Mouse (Mus musculus) limb, embryonic 10.5 days (tissue): ENCODE results near the gene 2410004B18Rik. TPM values are rescaled to one million over a fixed set of nuclear protein-coding genes. Genes with fewer than 3 reads are reported as not detected.
"Not testable (repeated sequence)": the region's sequence is repeated elsewhere in the genome, so short reads cannot be mapped to it uniquely, and the experiment has no call there.

Experiments
- DNase-seq: peaks from one replicate; pipeline ENCODE4 v3.0.0-alpha.2; 2017; ENCODE audit warnings: low spot score
- H3K27ac ChIP-seq: fragments of 300-500 bp; sonication (generic); 2 replicates; pipeline ENCODE4 v1.5.1; 2016; ENCODE audit warnings: mild to moderate bottlenecking
- H3K27me3 ChIP-seq: fragments of 300-500 bp; sonication (generic); 2 replicates; pipeline ENCODE4 v1.6.1; 2016; ENCODE audit warnings: low read depth, mild to moderate bottlenecking; ENCODE audit not compliant: poor library complexity, severe bottlenecking
- H3K36me3 ChIP-seq: fragments of 300-500 bp; sonication (generic); 2 replicates; pipeline ENCODE4 v1.6.1; 2016; ENCODE audit warnings: mild to moderate bottlenecking, moderate library complexity
- H3K4me1 ChIP-seq: fragments of 300-500 bp; sonication (generic); 2 replicates; pipeline ENCODE4 v1.6.1; 2016
- H3K4me3 ChIP-seq: fragments of 300-500 bp; sonication (generic); 2 replicates; pipeline ENCODE4 v1.5.1; 2016; ENCODE audit warnings: mild to moderate bottlenecking, moderate library complexity
- H3K9me3 ChIP-seq: fragments of 300-500 bp; sonication (generic); replicated peaks from 2 replicates; pipeline ENCODE4 v1.6.1; 2016; ENCODE audit warnings: mild to moderate bottlenecking
- whole genome bisulfite sequencing: fragments of 180-500 bp; shearing (Covaris S2); methylation state at CpG from one replicate; pipeline ENCODE4 v1.1.7; 2016; 5-methylcytosine and 5-hydroxymethylcytosine counted together
- polyA plus RNA-seq: library from polyadenylated mRNA; unstranded; fragments of >200 nt; fragmentation: Nextera tagmentation; extraction: Ambion mirVana; gene quantifications from 2 replicates; pipeline ENCODE4 v1.2.1, GENCODE M21; 2016

2410004B18Rik gene
- 50.1 and 52.4 TPM in 2 replicates for polyA plus RNA-seq

DNA sequence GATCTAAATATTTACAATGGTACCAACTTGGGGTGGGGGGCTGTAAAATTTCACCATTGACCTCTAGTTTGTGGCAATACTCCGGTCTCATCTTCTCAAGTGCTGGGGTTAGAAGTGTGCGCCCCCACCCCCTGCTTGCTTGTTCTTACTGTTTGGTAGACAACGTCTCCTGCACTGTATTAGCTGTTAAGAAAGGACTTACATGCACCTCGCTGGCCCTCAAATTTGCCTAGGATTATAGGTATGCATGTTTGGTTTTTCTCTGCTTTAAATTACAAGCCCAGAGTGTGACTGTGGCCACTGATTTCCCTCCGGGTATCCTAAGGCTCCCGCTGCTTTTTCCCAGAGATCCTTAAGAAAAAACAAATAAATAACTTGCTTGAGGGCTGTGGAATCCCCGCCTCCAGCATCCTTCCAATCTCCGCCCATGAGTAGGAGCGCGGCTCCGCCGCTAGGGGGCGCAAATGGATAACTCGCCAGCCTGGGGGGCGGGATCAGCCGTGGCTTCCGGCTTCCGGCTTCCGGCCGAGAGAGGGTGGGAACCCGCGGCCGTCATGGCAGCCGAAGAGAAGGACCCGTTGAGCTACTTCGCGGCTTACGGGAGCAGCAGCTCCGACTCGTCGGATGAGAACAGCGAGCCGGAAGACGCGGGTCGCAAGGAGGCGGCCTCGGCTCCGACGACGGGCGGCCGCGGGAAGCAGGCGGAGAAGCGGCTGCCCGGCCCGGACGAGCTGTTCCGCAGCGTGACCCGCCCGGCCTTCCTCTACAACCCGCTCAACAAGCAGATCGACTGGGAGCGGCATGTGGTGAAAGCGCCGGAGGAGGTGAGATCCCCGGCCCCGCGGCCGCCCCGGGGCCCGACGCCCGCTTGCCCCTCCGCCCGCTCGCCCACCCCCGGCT lies at the start of gene 2410004B18Rik:
Gene 2410004B18Rik (plus strand): TSS at position 510 of the 900 bp plus-strand sequence.
- Histone ChIP-seq H3K9me3 (no peaks in the 10 kb centered on the region), H3K4me1 (peaks cover 21% of the 10 kb centered on the region), H3K4me3 (peak within 1 kb of the TSS; percentile 97), H3K27ac (peak within 1 kb of the TSS; percentile 87), H3K27me3 (no peaks in the 10 kb centered on the region), H3K36me3 (peaks cover 48% of the 10 kb centered on the region)
- 2% methylated on average over 69 of the region's 70 CpGs for WGBS
- peak; percentile 100 for DNase-seq

- no peaks in the 10 kb centered on the region for H3K27me3 ChIP-seq
- no peak for DNase-seq
- H3K4me1 ChIP-seq = peaks cover 21% of the 10 kb centered on the region
- H3K27ac ChIP-seq = no peak overlapping the region
- no peaks in the 10 kb centered on the region for H3K9me3 ChIP-seq
- H3K4me3 ChIP-seq = no peak overlapping the region
- WGBS = 74% methylated on average over 18 of the region's 18 CpGs
- H3K36me3 ChIP-seq = no peaks in the 10 kb centered on the region
These were observed 47.3 kb upstream of the 2410004B18Rik start for GRCm38 (mm10) chr3:145890346-145891132.

GRCm38 (mm10) chr3:145892451-145892850 lies 45.4 kb upstream of the 2410004B18Rik start:
- no peak overlapping the region for H3K4me3 ChIP-seq
- no peak overlapping the region for H3K27ac ChIP-seq
- H3K36me3 ChIP-seq = no peaks in the 10 kb centered on the region
- H3K27me3 ChIP-seq = no peaks in the 10 kb centered on the region
- WGBS = 84% methylated on average over 3 of the region's 3 CpGs
- peaks cover 15% of the 10 kb centered on the region for H3K4me1 ChIP-seq
- H3K9me3 ChIP-seq = no peaks in the 10 kb centered on the region
- DNase-seq = no peak

GRCm38 (mm10) chr3:145894131-145894530 lies 43.7 kb upstream of the 2410004B18Rik start:
- H3K4me3 ChIP-seq = no peak overlapping the region
- no peak for DNase-seq
- WGBS = 88% methylated on average over 12 of the region's 12 CpGs
- no peaks in the 10 kb centered on the region for H3K27me3 ChIP-seq
- H3K27ac ChIP-seq = no peak overlapping the region
- no peaks in the 10 kb centered on the region for H3K9me3 ChIP-seq
- H3K36me3 ChIP-seq = no peaks in the 10 kb centered on the region
- H3K4me1 ChIP-seq = peaks cover 15% of the 10 kb centered on the region

DNA sequence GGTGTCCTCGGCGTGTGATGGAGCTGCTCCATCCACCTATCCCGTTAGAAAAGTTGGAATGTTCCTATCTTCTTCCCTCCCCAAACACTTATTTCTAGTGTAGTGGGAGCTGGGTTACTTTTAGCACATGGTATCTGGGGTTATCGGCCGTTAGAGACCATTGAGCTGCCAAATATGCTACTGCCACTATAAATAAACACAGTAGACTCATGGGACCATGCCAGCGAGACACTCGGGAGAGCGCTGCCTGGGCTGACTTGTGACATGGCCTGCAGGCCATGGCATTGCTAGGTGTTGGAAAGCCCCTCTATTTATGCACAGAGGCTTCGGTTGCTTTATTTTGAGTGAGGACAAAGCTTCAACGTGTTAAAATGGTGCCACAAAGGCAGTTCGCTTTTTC lies 40.1 kb upstream of the 2410004B18Rik start:
- H3K9me3 ChIP-seq = no peaks in the 10 kb centered on the region
- no peak overlapping the region for H3K27ac ChIP-seq
- DNase-seq = no peak
- no peaks in the 10 kb centered on the region for H3K27me3 ChIP-seq
- H3K36me3 ChIP-seq = no peaks in the 10 kb centered on the region
- no peaks in the 10 kb centered on the region for H3K4me1 ChIP-seq
- H3K4me3 ChIP-seq = no peak overlapping the region
- 88% methylated on average over 11 of the region's 11 CpGs for WGBS

DNA sequence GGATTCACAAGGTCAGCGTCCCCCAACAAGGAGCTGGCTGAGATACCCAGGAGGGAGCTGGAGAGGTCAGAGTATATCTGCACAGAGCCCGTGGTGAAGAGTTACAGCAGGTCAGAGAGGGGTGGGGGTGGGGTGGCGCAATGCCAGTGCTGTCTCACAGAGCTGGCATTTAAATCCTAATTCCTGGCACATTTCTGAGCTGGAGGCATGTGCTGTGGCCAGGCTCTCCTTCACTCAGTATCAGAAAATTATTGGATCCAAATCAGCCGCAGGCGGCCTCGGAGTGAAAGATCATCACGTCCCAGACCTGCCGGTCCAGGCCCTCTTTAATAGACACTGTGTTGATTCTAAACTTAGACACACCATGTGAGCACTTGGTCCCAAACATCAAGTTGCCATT lies 38.0 kb upstream of the 2410004B18Rik start:
- Histone ChIP-seq H3K27ac (0 out of 2 replicates have a peak overlapping the region, but pooled peaks have one; percentile 44), H3K4me3 (no peak overlapping the region), H3K9me3 (no peaks in the 10 kb centered on the region), H3K36me3 (no peaks in the 10 kb centered on the region), H3K4me1 (no peaks in the 10 kb centered on the region), H3K27me3 (no peaks in the 10 kb centered on the region)
- 87% methylated on average over 8 of the region's 8 CpGs for WGBS
- DNase-seq = no peak

GRCm38 (mm10) chr3:145903530-145903929 lies 34.3 kb upstream of the 2410004B18Rik start:
- H3K27me3 ChIP-seq = no peaks in the 10 kb centered on the region
- H3K27ac ChIP-seq = no peak overlapping the region
- no peaks in the 10 kb centered on the region for H3K9me3 ChIP-seq
- 0 out of 2 replicates have a peak, but pooled peaks cover 4% of the 10 kb centered on the region for H3K4me1 ChIP-seq
- no peaks in the 10 kb centered on the region for H3K36me3 ChIP-seq
- DNase-seq = no peak
- WGBS = 92% methylated on average over 8 of the region's 8 CpGs
- H3K4me3 ChIP-seq = no peak overlapping the region

GRCm38 (mm10) chr3:145904850-145905776 lies 32.7 kb upstream of the 2410004B18Rik start:
- peak; percentile 91 for DNase-seq
- Histone ChIP-seq H3K4me1 (0 out of 2 replicates have a peak, but pooled peaks cover 4% of the 10 kb centered on the region), H3K4me3 (no peak overlapping the region), H3K36me3 (no peaks in the 10 kb centered on the region), H3K9me3 (no peaks in the 10 kb centered on the region), H3K27ac (peak overlapping the region; percentile 69), H3K27me3 (no peaks in the 10 kb centered on the region)
- 55% methylated on average over 22 of the region's 22 CpGs for WGBS

GRCm38 (mm10) chr3:145906582-145906981 lies 31.2 kb upstream of the 2410004B18Rik start:
- H3K9me3 ChIP-seq = no peaks in the 10 kb centered on the region
- no peaks in the 10 kb centered on the region for H3K27me3 ChIP-seq
- WGBS = 91% methylated on average over 9 of the region's 9 CpGs
- no peak overlapping the region for H3K4me3 ChIP-seq
- no peak overlapping the region for H3K27ac ChIP-seq
- no peak for DNase-seq
- H3K36me3 ChIP-seq = no peaks in the 10 kb centered on the region
- 0 out of 2 replicates have a peak, but pooled peaks cover 4% of the 10 kb centered on the region for H3K4me1 ChIP-seq

- no peak overlapping the region for H3K4me3 ChIP-seq
- WGBS = 89% methylated on average over 7 of the region's 7 CpGs
- no peaks in the 10 kb centered on the region for H3K9me3 ChIP-seq
- H3K27me3 ChIP-seq = no peaks in the 10 kb centered on the region
- H3K36me3 ChIP-seq = no peaks in the 10 kb centered on the region
- DNase-seq = no peak
- no peak overlapping the region for H3K27ac ChIP-seq
- no peaks in the 10 kb centered on the region for H3K4me1 ChIP-seq
These were observed 25.3 kb upstream of the 2410004B18Rik start for GRCm38 (mm10) chr3:145912512-145912911.

- Histone ChIP-seq H3K4me1 (no peaks in the 10 kb centered on the region), H3K27ac (no peak overlapping the region), H3K4me3 (no peak overlapping the region), H3K36me3 (no peaks in the 10 kb centered on the region), H3K27me3 (no peaks in the 10 kb centered on the region), H3K9me3 (no peaks in the 10 kb centered on the region)
- WGBS = 83% methylated on average over 6 of the region's 6 CpGs
- no peak for DNase-seq
These were observed 24.6 kb upstream of the 2410004B18Rik start for GRCm38 (mm10) chr3:145913263-145913662.

- not testable (repeated sequence) for H3K27ac ChIP-seq, H3K4me1 ChIP-seq, DNase-seq, H3K36me3 ChIP-seq, H3K9me3 ChIP-seq, H3K27me3 ChIP-seq, H3K4me3 ChIP-seq
- 78% methylated on average over 7 of the region's 7 CpGs for WGBS
These were observed 23.9 kb upstream of the 2410004B18Rik start for GRCm38 (mm10) chr3:145913942-145914341.
